Mouse (Mus musculus) naive thymus-derived CD4-positive, alpha-beta T cell, adult 2 months (primary cell): ENCODE results near the gene Cacng7.
A peak's percentile ranks its signal among the peaks of the same experiment; 100 is the strongest.
"Not testable (repeated sequence)": the region's sequence is repeated elsewhere in the genome, so short reads cannot be mapped to it uniquely, and the experiment has no call there.

ENCODE experiments used
- DNase-seq: peaks from one replicate; pipeline ENCODE4 v3.0.0-alpha.2; 2011; ENCODE audit warnings: low read depth

The Cacng7 gene

GRCm38 (mm10) chr7:3389444-3390412, 57.0 kb downstream of the Cacng7 start:
- no peak for DNase-seq

- DNase-seq: no peak
These were observed 57.8 kb downstream of the Cacng7 start, which contains the start of gene Cacng8 for GRCm38 (mm10) chr7:3390413-3391080. TSS of gene Cacng8 (plus strand) at chr7:3390683.

GRCm38 (mm10) chr7:3391081-3391451, 58.3 kb downstream of the Cacng7 start:
- DNase-seq: no peak

GRCm38 (mm10) chr7:3391809-3392208, 59.1 kb downstream of the Cacng7 start:
- DNase-seq: no peak

- DNase-seq: no peak
These were observed 64.6 kb downstream of the Cacng7 start for GRCm38 (mm10) chr7:3397355-3397754.

GRCm38 (mm10) chr7:3397797-3398196, 65.0 kb downstream of the Cacng7 start:
- no peak for DNase-seq

GRCm38 (mm10) chr7:3398363-3398762, 65.6 kb downstream of the Cacng7 start:
- DNase-seq: not testable (repeated sequence)

- no peak for DNase-seq
These were observed 67.2 kb downstream of the Cacng7 start for GRCm38 (mm10) chr7:3399937-3400336.

GRCm38 (mm10) chr7:3409729-3410520, 77.2 kb downstream of the Cacng7 start:
- DNase-seq: no peak

- peak; percentile 20 for DNase-seq
These were observed 78.6 kb downstream of the Cacng7 start for GRCm38 (mm10) chr7:3411160-3411941.

- no peak for DNase-seq
These were observed 79.3 kb downstream of the Cacng7 start for GRCm38 (mm10) chr7:3412036-3412435.

- DNase-seq: no peak
These were observed 82.1 kb downstream of the Cacng7 start for GRCm38 (mm10) chr7:3414888-3415287.

GRCm38 (mm10) chr7:3415378-3415777, 82.6 kb downstream of the Cacng7 start:
- no peak for DNase-seq
